Mouse (Mus musculus): ENCODE data around the gene Adamts17.
A peak's percentile ranks its signal among the peaks of the same experiment; 100 is the strongest.

Gene Adamts17

DNA sequence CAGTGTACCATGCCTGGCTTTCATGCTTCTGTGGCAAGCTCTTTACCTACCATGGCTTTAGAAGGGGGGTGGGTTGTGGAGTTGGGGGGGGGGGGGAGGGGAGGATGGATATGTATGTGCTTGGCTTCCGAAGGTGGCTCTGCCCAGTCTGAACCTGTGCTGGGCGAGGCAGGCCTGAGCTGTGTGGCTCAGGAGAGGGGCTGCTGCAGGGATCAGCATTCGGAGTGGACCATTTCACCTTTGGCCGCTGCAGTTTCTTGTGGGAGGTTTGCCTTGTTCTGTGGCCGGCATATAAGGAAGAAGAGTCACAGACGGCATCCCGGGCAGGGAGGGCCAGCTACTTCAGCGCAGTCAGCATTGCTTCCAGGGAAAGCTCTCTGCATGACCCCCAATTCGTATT lies 7.8 kb downstream of the Adamts17 start:
- DNase-seq: no peak

DNA sequence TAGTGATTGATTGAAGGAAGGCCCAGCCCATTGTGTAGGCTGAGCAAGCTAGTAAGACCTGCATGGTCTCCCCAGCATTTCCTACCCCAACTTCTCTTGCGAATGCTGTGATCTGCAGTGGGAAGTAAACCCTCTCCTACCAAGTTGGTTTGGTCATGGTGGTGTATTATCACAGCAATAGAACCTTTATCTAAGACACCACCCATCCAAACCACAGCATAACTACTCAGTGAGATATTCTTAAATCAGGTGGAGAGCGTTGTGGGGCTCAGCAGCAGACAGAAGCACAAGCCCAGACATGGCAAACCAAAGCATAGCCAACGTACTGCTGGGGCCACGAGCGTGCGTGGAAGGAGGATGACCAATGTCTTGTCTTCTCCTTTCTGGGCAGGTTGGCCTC lies 9.8 kb downstream of the Adamts17 start:
- no peak for DNase-seq

DNA sequence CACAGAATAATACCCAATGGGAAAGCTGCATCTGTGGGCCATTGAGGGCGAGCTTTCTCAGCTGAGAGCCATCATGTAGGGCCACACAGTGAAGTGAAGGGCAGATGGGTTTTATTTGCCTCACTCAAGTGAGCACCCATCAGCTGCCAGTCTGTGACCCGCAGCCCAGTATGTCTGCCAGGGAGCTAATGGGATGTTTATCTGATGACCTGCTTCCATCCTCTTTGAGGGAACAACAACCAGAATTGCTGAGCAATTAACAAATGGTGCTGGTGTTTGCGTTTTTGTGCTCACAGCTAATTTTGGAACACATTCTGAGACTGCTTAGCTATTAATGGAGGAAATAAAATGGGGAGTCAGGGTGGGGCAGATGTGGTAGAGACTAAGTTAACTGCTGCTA lies 12.6 kb downstream of the Adamts17 start:
- DNase-seq: no peak

DNA sequence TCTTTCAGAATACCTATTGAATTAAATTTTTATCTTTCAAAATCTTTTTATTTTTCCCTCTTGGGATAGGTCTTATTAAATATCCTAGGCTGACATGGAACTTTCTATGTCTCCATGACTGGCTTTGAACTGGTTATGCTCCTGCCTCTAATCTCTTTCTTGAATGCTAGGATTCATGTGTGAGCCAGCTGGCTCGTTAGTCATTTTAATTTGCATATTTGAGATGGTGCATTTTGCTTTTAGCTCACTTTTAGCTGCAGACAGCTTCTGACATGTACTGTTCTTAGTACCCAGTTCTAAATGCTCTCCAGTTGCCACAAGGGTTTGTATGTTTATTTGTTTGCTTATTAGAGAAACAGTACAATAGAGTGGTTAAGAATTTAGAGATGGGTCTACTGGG lies 18.1 kb downstream of the Adamts17 start:
- DNase-seq: no peak

DNA sequence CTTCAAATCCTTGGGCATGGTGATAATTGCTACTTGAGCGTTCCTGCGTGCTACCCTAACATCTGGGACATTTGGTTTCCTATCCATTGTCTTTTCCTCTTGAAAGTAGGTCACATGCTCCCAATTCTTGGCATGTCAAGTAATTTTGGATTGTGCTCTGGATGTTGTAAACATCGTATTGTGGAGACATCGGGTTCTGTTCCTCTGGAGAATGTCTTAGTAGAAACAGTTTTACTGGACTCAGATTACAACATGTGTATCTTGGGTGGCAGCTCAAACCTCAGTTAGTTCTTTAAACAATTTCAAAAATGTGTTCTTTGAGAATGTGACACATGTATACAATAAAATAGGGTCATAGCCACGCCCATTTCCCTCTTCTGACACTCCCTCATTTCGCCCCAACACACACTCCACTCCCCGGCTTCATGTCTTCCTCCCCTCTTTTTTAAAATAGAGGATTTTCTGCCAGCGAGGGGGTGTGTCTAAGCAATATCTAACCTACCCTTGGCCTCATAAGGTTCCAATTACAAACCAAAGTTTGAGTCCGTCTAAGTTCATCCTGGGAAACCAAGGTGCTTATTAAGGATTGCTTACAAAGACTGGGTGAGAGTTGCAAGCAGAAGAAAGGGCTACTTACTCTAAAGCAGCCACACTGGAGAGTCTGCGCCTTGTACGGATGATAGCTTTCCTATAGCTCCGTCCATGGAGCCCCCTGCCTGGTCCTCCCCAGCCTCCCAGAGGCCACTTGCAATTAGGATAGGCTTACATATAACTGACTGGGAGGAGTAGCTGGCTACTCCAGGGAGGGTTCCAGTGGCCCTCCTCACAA lies 18.9 kb downstream of the Adamts17 start:
- DNase-seq: no peak

DNA sequence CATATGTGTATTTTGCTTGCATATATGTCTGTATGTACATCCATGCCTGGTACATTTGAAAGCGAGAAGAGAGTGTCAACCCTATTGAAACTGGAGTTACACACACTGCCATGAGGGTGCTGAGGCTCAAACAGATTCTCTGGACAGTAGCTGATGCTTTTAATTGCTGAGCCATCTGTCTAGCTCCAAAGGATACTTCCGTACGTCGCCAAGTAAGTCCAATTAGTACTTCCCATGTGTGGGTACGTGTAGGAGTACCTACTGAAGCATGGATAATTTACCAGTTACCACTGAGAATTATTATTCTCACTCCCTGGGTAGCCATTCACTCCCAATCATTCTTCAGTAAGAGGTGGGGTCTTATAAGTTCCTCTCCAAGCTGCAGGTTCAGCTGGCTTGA lies 19.7 kb downstream of the Adamts17 start:
- no peak for DNase-seq

DNA sequence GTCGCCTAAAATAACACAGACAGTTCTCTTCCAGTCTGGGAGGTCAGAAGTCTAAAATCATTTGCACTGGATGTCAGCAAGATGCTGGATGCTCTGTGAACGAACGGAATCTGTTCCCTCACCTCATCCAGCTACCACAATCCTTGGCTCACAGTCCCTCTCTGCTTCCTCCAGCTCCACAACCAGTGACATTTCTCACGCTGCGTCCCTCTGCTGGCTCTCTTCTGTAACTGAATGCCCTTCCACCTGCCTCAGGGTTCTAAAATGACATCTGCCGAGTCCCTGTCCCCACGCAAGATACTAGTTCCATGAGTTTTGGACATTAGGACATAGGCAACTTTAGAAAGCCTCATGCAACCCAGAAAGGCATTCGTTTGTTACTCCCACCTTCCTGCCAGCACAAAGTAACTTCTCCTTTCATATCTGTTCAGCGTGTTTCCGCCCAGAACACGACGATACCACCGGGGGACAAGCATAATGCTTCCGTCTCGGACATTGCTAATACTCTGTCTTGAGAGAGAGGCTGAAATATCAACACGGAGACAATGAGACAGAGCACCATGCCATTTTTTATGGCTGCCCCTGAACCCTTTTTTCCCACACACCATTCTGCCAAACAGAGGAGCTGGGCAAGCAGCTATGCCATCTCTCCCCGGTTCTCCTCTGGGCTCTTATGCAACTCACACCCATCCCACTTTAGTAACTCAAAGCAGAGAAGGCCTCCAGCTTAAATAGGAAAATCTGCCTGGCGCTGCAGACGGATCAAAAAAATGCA lies 27.6 kb downstream of the Adamts17 start:
- DNase-seq: no peak

DNA sequence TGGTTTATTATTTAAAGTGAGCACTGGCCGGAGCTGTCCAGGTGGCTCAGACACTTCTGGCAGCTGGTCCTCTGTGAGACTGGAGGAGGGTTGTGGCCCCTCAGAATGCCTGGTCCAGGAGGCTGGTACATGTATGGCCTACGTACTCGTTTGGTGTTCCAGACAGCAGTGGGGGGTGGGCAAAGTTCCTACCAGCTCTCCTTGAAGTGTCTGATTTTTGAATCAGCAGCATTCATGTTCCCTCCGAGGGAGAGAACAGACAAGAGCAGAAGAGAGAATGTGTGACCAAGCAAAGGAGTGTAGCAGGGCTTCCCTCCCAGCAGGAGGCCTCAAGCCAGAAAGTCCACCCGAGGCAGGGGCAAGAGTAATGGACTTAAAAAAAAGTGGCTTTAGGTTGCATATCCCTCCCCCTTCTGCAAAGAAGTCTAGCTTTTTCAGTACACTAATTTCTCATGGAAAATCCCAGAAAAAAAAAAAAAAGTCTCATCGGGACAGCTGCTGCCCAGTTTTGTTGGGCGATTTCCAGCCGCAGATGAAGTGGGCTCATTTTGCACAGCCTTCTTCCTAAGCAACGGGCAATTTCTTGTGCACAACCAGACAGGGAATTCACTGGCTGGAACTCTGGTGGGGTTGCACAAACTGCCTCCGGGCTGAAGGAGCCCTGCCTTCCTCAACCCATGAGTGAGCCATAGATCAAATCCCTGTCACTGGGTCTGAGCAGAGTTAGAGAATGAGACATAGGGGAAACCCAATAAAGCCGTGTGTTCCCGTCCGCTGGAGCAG lies 28.4 kb downstream of the Adamts17 start:
- DNase-seq: no peak

DNA sequence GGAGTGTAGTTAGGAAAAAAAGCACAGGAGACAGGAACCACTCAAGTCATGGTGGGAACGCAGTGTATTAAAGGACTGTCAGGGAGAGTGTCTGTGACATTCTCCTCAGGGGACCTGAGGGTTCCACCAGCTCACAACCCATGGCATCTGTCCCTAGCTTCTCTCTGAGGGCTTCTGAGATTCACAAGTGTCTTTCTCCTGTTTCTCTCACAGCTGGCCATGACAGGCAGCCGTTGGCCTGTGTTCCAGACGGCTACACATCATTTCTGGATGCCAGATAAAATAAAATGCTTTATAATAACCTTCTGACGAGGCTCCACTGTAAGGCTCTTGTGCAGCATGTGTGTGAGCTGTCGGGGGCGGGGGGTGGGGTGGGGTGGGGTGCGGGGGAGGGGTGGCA lies 32.0 kb downstream of the Adamts17 start:
- no peak for DNase-seq

DNA sequence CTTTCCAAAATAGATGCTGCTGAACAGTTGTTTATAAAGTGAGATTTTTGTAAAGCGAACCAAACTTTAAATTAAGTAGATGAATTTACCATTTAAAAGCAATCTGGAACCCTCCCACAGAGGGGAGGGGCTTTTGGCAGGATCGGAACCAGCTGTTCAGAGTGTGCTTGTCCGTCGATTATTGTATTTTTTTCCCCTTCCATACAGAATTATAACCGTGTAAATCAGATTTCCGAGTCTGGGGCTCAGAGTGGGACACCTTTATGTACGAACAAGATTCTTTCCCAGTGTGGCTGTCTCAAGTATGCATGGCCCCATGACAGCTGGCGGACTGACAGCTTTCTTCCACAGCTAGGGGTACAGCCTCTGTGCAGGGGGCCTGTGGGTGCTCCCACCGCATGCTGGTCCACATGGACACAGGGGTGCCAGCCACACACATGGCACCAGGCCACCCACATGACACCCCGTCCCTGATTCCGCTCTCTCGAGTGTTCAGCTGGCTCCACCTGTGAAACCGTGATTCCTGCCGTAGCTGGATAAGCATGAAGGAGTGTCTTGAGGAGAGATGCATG lies 32.5 kb downstream of the Adamts17 start:
- DNase-seq: no peak

DNA sequence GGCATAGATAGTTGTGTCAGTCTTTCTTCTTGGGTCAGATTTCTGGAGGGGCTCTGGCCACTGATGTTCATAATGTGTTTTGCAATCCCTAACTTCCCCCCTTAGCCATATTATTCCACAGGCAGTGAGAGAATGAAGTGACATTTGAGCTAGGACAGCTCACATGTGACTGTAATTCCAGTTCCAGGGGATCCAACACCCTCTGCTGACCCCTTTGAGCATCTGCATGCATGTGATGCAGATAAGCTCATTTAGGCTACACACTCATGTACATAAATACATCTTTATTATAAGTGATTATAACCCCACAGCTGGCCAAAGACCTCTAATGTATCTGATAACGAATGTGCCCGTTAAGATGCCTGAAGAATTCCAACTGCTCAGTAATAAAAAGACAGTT lies 33.7 kb downstream of the Adamts17 start:
- DNase-seq: no peak

DNA sequence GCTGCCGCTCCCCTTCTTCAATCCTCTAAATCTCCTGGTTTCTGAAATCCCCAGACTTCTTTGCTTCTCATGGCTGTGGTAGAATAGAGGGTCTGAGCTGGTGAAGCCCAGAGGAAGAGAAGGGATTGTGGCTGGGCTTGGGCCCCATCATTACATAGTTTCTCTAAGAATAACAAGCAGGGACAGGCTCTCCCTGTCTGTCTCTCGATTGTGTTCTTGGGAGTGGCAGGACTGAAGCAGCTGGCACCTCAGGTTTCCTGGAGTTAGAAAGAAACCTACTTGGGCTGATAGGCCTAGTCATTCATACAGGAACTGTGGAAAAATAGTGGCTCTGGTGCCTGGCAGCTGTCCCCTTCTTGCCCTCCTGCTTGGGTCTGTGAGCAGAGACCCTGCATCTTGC lies 51.9 kb downstream of the Adamts17 start:
- no peak for DNase-seq

DNA sequence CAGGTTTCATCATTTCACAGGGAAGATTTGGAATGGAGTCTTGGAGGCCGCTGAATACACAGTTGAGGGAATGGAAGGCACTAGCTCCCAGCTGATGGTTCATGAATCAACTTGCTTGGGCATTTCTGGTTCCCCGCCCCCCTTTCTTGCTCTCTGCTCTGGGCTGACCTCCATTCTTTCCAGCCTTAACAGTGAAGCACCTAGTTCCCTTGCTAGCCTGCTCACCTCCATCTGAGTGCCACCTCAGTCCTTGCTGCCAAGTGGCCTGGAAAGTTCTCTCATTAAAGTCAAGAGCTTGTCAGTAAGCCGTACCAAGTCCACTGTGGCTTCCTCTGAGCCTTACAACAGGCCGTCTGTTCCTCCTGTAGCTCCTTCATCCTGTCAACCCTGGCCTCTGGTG lies 52.6 kb downstream of the Adamts17 start:
- DNase-seq: no peak

DNA sequence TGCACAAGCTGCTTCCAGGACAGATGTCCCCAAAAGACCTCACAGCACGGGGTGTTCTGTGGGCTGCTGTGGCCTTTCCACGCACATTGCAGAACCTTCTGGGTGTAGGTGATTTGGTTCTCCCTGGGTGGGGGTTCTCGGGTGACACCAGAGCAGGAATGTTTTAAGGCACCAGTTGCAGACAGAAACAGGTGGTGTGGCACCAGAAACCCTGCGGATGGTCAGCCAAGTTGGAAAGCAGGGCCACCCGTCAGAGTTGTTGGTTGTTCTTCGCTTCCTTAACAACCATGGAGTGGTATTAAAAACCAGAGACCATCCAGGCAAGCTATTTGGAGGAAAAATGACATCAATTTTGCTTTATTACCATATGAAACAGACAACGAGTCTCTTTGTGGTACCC lies 62.8 kb downstream of the Adamts17 start:
- DNase-seq: no peak

DNA sequence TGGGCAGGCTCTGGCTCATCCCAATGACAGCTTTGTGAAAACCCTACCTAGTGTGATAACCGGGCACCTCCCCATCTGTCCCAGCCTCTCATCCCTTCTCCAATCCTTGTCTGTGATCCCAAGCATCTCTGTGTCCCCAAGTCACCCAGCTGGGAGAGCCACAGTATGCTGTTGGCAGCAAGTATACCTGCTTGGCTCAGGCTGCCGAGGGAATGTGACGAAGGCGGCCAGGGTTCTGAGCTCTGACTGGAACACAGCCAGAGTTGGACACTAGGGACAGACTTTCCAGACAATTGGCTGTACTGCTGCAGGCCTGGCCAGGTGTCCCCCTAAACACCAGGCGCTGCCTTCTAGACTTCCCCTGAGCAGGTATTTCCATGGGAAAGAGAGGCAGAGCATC lies 63.5 kb downstream of the Adamts17 start:
- no peak for DNase-seq

DNA sequence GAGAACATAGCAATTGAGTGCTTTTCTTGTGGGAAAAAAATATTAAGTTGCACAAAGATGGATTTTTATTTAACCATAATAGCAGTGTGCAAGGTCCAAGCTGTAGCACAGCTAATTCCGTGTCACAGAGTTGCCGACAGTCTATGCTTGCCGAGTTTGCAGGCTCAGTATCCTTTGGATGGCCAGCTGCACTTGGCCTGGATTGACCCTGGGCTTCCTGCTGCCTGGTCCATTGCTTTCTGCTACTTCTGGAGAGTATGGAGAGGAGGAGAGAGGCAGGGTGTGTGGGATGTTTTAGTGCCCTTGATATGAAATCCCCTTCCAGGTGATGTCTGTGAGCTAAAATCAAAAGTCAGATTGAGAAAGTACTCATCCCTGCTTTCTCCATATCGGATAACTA lies 66.4 kb downstream of the Adamts17 start:
- DNase-seq: no peak

DNA sequence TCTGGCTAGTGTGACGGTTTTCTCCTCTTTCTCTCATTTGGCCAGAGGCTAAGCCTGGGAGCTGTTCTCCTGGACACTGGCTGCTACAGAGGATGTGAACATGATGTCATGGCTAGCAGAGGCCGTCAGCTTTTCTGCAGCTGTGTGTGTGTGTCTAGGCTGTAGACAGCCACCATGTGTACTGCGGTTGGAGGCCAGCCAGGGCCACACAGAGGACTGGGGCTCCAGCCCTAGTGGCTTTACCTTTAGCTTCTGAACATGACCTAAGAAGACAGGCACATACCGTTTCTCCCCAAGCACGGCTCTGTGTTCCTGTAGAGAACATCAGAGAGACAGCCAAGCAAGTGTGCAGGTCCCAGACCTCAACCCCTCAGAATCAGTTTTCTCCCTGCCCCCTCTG lies 73.3 kb downstream of the Adamts17 start:
- no peak for DNase-seq

DNA sequence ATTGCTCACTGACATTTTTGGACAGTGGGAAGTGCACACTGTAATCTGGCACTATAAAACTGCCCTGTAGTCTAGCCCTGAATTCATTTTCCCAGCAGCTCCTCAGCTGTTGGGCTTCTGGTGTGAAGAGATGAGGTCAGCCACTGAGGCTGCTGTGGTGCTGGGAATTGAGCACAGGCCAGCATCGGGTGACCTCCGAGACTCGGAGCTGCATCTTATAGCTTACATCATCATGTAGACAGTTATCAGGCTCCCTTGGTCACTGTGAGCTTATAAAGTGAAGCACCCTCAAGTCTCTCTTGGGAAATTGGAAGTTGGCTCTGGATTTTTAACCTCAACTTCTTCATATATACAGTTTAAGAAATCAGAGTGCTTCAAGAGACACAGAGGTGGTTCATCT lies 84.1 kb downstream of the Adamts17 start:
- no peak for DNase-seq

DNA sequence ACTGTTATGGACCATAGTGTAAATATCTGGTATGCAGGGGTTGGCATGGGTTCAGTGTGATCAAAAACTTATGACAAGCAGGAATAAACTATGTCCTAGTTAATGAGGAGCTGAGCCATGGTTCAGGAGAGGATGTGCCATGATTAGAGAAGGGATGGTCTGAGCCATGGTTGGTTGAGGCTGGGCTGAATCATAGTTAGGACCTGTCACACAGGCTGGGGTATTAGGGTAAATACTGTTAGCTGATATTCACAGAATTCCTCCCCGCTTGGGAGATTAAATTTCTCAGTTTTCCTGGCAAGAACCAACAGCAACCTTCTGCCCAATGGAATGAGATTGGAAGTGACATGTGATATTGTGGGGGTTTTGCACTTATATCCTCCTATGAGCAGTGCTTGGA lies 84.6 kb downstream of the Adamts17 start:
- DNase-seq: no peak

DNA sequence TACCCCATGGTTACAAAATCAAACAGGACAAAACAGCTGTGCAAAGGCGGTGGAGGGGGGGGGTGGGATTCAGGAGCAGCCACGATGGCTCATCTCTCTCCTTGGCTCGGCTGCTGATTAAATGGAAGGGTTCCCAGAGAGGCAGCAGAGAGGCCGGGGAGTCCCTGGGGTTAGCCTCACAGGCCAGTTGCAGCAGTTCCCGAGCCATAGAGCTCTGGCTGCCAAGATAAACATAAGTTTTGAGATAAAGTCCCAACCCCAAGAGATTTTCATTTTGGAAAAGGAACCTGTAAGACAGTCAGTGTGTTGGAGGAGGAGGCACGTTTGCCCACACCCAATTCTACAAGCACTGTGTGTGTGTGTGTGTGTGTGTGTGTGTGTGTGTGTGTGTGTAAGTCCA lies 89.7 kb downstream of the Adamts17 start:
- DNase-seq: peak; percentile 25

DNA sequence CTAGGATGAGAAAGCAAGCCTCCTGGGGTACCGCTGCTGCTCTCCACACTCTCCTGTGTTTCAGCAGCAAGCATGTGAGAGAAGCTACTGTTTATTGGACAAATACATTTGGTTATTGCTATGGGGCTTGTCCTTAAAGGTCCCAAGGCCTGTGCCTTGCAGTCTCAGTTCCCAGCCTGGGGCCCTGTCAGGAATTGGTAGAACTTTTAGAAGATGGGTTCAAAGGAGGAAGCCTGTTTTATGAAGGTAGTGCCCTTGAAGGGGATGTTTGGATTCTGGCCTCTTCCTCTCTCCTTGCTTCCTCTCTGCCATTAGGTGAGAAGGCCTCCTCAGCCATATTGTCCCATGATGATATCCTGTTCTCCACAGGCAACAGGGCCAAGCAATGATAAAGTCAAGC lies 91.8 kb downstream of the Adamts17 start:
- no peak for DNase-seq

DNA sequence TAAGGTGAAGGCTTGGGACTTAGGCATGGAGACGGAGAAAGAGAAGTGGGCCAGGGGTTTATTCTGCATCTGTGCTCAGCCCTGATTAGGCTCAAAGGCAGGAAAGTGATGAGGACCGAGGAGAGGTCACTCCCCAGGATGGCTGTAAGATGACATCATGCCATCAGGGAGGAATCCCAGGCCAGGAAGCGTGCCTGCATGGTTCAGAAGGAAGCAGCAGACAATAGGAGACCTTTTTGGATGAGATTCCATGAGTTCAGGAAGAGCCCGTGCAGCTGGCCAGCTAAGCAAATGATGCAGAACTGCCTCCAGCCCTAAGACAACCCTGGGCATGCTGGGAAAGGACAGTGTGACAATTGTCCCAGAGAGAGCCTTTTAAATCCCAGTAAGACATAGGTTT lies 93.7 kb downstream of the Adamts17 start:
- DNase-seq: peak; percentile 51

DNA sequence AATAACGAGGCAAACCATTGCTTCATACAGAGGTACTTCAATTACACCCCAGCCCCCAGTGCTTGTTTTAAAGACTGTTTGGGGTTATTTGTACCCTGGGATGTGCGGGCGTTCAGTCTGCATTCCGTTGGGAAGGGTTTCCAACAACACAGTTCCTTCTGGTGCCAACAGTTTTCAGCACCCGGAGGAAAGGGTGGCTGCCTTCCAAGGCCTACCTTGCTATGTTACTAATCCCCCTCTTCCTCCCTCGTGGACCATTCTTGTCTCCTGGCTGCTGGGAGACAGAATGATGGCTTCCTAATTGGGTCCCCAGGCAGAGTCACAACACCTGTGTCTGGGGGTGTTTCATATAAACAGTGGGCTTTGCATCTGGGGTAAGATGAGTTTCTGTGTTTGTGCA lies 94.5 kb downstream of the Adamts17 start:
- no peak for DNase-seq

All from kidney, adult 9 months (tissue).